Mouse (Mus musculus) liver, postnatal 0 days (tissue): Measurements from ENCODE around the gene Ppp1r9a. TPM values are rescaled to one million over a fixed set of nuclear protein-coding genes. Genes with fewer than 3 reads are reported as not detected.

Experiments used
- ATAC-seq: fragments of 200-750 bp; cut with Nextera tagmentation; 2 replicates; pipeline ENCODE4 v1.8.0; 2017; ENCODE audit warnings: mild to moderate bottlenecking, moderate library complexity
- DNase-seq: peaks from one replicate; pipeline ENCODE4 v3.0.0-alpha.2; 2016
- H3K27ac ChIP-seq: fragments of 300-500 bp; sonication (generic); 2 replicates; pipeline ENCODE4 v1.5.1; 2014; ENCODE audit warnings: antibody characterized with exemption, moderate library complexity, mild to moderate bottlenecking, low read depth
- H3K27me3 ChIP-seq: fragments of 300-500 bp; sonication (generic); 2 replicates; pipeline ENCODE4 v1.6.1; 2014; ENCODE audit warnings: low read length, control low read depth, mixed read lengths; ENCODE audit not compliant: insufficient read depth
- H3K36me3 ChIP-seq: fragments of 300-500 bp; sonication (generic); replicated peaks from 2 replicates; pipeline ENCODE4 v1.6.1; 2014; ENCODE audit warnings: mild to moderate bottlenecking, control low read depth, low read length, moderate library complexity, mixed read lengths; ENCODE audit not compliant: insufficient read depth
- H3K4me1 ChIP-seq: fragments of 300-500 bp; sonication (generic); 2 replicates; pipeline ENCODE4 v1.6.1; 2014; ENCODE audit warnings: antibody characterized with exemption, mild to moderate bottlenecking, control low read depth; ENCODE audit not compliant: insufficient read depth
- H3K4me2 ChIP-seq: fragments of 300-500 bp; sonication (generic); 2 replicates; pipeline ENCODE4 v1.6.1; 2014; ENCODE audit warnings: low read depth, mild to moderate bottlenecking, low read length, moderate library complexity, mixed read lengths
- H3K4me3 ChIP-seq: fragments of 300-500 bp; sonication (generic); 2 replicates; pipeline ENCODE4 v1.5.1; 2014; ENCODE audit warnings: low read depth, low read length
- H3K9ac ChIP-seq: fragments of 300-500 bp; sonication (generic); replicated peaks from 2 replicates; pipeline ENCODE4 v1.6.1; 2014; ENCODE audit warnings: mild to moderate bottlenecking, moderate library complexity
- H3K9me3 ChIP-seq: fragments of 300-500 bp; sonication (generic); 2 replicates; pipeline ENCODE4 v1.6.1; 2016; ENCODE audit warnings: mild to moderate bottlenecking, control low read depth, low read length, mixed read lengths
- CTCF ChIP-seq: sonication (generic); IDR thresholded peaks from 2 replicates; pipeline ENCODE4 v1.5.1; 2016; ENCODE audit warnings: antibody characterized with exemption, low read depth
- EP300 ChIP-seq: IDR thresholded peaks from 2 replicates; pipeline ENCODE4 v1.6.1; 2016; ENCODE audit warnings: antibody characterized with exemption, low read depth, mild to moderate bottlenecking
- WGBS: fragments of 180-500 bp; shearing (Covaris S2); extraction: QIAGEN DNeasy Blood & Tissue Kit; methylation state at CpG from one replicate; pipeline ENCODE4 v1.1.7; 2014; ENCODE audit not compliant: insufficient replicate concordance; 5-methylcytosine and 5-hydroxymethylcytosine counted together
- polyA plus RNA-seq: library from polyadenylated mRNA; unstranded; fragments of >200 nt; fragmentation: Nextera tagmentation; extraction: Ambion mirVana; gene quantifications from 2 replicates; pipeline ENCODE4 v1.2.1, GENCODE M21; 2015

Gene Ppp1r9a
- polyA plus RNA-seq, 1 experiment from 2014 or later = 2.5 TPM

GRCm38 (mm10) chr6:5075680-5076079 lies 173.0 kb downstream of the Ppp1r9a start:
- Histone ChIP-seq H3K27me3 (no peaks in the 10 kb centered on the region), H3K27ac (no peak overlapping the region), H3K9ac (no peak overlapping the region), H3K36me3 (no peaks in the 10 kb centered on the region), H3K4me3 (no peak overlapping the region), H3K4me2 (no peak overlapping the region), H3K9me3 (no peaks in the 10 kb centered on the region), H3K4me1 (no peaks in the 10 kb centered on the region; the same call in none of the 2 replicates)
- TF ChIP-seq EP300 (no peak), CTCF (no peak)
- DNase-seq (no peak), ATAC-seq (no peak)
- 88% methylated on average over 7 of the region's 7 CpGs for WGBS

DNA sequence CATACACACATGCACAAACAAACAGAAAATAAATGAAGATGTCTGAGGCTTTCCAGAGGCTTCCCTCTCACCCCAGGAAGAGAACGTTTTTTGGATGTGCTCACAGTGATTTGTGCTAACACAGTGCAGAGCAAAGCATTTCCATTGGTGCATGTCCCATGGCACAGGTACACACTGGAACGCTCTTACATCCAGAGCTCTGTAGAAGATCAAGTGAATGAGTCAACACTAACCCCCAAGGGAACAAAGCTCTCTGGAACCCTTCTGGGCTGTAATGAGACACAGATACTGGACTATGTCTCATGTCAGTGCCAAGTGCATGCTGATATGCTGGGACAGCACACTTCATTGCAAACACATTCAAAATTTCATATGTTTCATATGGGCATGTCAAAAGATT lies 175.3 kb downstream of the Ppp1r9a start:
- Histone ChIP-seq H3K4me1 (peaks cover 5% of the 10 kb centered on the region), H3K9ac (no peak overlapping the region), H3K4me3 (no peak overlapping the region), H3K4me2 (no peak overlapping the region), H3K27me3 (no peaks in the 10 kb centered on the region), H3K9me3 (no peaks in the 10 kb centered on the region), H3K27ac (no peak overlapping the region), H3K36me3 (no peaks in the 10 kb centered on the region)
- no peak for ATAC-seq
- 81% methylated on average over 2 of the region's 2 CpGs for WGBS
- no peak for DNase-seq
- no peak for TF ChIP-seq CTCF
- TF ChIP-seq EP300 = no peak

GRCm38 (mm10) chr6:5079108-5079507 lies 176.4 kb downstream of the Ppp1r9a start:
- H3K4me3 ChIP-seq = no peak overlapping the region
- H3K27me3 ChIP-seq = no peaks in the 10 kb centered on the region
- TF ChIP-seq CTCF = no peak
- TF ChIP-seq EP300 = no peak
- ATAC-seq (no peak), DNase-seq (no peak)
- H3K4me1 ChIP-seq = peaks cover 5% of the 10 kb centered on the region
- no peak overlapping the region for H3K4me2 ChIP-seq
- no peak overlapping the region for H3K27ac ChIP-seq
- 70% methylated on average over 1 of the region's 1 CpGs for WGBS
- H3K9ac ChIP-seq = no peak overlapping the region
- H3K9me3 ChIP-seq = no peaks in the 10 kb centered on the region
- H3K36me3 ChIP-seq = no peaks in the 10 kb centered on the region

DNA sequence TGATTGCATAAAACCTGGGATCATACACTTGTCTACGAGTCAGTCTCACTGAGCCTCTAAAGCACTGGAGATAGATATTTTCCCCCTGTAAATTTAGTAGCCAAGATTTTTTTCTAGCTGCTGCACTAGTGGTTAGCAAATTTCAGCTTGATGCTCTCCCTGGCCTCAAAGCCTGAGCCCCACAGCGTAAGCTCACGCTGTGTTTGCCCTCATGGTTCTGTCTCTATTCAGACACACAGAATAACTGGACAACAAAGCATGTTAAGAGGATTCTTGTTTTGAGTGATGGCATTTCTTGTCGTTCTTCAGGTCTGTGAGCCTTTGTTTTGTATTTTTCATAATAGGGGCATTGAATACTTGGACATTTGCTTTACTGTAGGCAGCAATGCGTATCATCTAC lies 177.4 kb downstream of the Ppp1r9a start:
- no peak for ATAC-seq
- 79% methylated on average over 5 of the region's 5 CpGs for WGBS

GRCm38 (mm10) chr6:5080496-5080895 lies 177.8 kb downstream of the Ppp1r9a start:
- TF ChIP-seq EP300 (no peak), CTCF (no peak)
- H3K9ac ChIP-seq = no peak overlapping the region
- H3K36me3 ChIP-seq = no peaks in the 10 kb centered on the region
- no peak overlapping the region for H3K27ac ChIP-seq
- H3K4me1 ChIP-seq = peaks cover 5% of the 10 kb centered on the region
- ATAC-seq = no peak
- no peak for DNase-seq
- no peaks in the 10 kb centered on the region for H3K9me3 ChIP-seq
- H3K4me2 ChIP-seq = no peak overlapping the region
- WGBS = 66% methylated on average over 5 of the region's 5 CpGs
- no peak overlapping the region for H3K4me3 ChIP-seq
- no peaks in the 10 kb centered on the region for H3K27me3 ChIP-seq

More for the DNA sequence above, 177.4 kb downstream of the Ppp1r9a start:
- Histone ChIP-seq H3K9ac (no peak overlapping the region), H3K4me3 (no peak overlapping the region), H3K4me1 (peaks cover 5% of the 10 kb centered on the region), H3K27ac (no peak overlapping the region), H3K27me3 (no peaks in the 10 kb centered on the region), H3K4me2 (no peak overlapping the region), H3K36me3 (no peaks in the 10 kb centered on the region), H3K9me3 (no peaks in the 10 kb centered on the region)
- DNase-seq = no peak
- TF ChIP-seq EP300 (no peak), CTCF (no peak)

DNA sequence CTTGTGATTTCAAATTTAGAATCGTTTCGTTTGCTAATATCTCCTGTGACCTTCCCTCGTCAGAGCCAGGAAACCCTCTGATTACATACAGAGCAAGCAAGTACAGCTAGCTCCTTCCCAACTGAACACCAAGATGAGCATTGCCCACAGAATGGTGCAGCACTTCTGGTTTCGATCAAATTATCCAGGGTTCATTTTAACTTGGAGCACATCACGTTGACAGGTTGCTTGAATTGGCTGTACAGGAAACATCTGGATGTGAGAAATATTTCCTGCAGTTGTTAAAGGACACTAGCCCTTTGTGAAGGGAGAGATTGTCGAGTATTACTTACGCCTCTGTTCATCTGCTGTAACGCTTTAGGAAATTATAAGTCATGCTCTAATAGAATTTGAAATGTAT lies 178.4 kb downstream of the Ppp1r9a start:
- no peaks in the 10 kb centered on the region for H3K9me3 ChIP-seq
- H3K27ac ChIP-seq = no peak overlapping the region
- no peak overlapping the region for H3K9ac ChIP-seq
- H3K36me3 ChIP-seq = no peaks in the 10 kb centered on the region
- TF ChIP-seq CTCF = no peak
- TF ChIP-seq EP300 = 0 out of 2 replicates have a peak, but pooled peaks have one; percentile 14
- H3K27me3 ChIP-seq = no peaks in the 10 kb centered on the region
- peaks cover 5% of the 10 kb centered on the region for H3K4me1 ChIP-seq
- no peak for ATAC-seq
- H3K4me2 ChIP-seq = no peak overlapping the region
- WGBS = 23% methylated on average over 8 of the region's 8 CpGs
- DNase-seq = no peak
- no peak overlapping the region for H3K4me3 ChIP-seq

DNA sequence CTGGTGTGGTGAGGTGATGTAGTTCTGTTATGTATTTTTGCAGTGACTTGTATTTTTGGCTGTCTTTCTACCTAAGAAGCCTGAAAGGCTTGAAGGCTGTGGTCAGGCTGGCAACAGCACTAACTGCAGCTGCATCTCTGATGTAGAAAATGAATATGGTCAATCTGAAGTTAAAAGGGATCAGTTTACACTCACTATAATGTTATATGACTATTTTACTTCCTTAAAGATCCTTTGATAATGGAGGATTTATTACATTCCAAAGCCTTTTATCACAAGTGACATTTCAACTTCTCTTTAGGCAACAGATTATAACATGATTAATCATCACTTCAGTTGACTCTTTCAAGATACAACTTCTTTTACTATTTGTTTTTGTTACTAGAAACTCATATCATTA lies 179.4 kb downstream of the Ppp1r9a start:
- H3K4me3 ChIP-seq = no peak overlapping the region
- peaks cover 5% of the 10 kb centered on the region for H3K4me1 ChIP-seq
- no peak overlapping the region for H3K4me2 ChIP-seq
- H3K27me3 ChIP-seq = no peaks in the 10 kb centered on the region
- no peaks in the 10 kb centered on the region for H3K36me3 ChIP-seq
- no peak for TF ChIP-seq EP300
- no peak for TF ChIP-seq CTCF
- DNase-seq (no peak), ATAC-seq (no peak)
- no peak overlapping the region for H3K27ac ChIP-seq
- H3K9me3 ChIP-seq = no peaks in the 10 kb centered on the region
- H3K9ac ChIP-seq = no peak overlapping the region
